Comparison of ENCODE assay signal across 7 mouse cellular contexts in the genomic region with DNA sequence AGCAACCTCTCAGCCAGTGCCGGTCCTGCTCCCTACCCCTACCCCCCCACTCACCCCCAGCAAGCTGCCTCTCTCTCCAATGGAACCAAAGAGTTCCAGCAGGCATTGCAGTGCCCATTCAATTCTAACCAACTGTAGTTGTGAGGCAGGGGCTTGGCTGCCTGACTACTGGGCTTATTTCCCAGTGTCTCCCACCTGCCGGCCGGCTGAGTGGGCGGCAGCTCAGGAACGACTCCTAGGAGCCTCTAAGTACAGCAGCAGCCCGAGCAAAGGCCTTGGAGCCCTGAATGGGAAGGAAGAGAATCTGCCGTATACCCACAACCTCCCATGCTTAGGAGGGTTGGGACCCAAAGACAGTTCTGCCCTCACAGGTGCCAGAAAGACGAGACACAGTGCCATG. TPM values are rescaled to one million over a fixed set of nuclear protein-coding genes. Genes with fewer than 3 reads are reported as not detected.
DNase-seq lines count a peak whose midpoint lies in the region; ATAC-seq and TF ChIP-seq lines count a peak whose summit lies in the region.
"Not testable (repeated sequence)": the region's sequence is repeated elsewhere in the genome, so short reads cannot be mapped to it uniquely, and the experiment has no call there.

No protein-coding gene starts in this region.

- ATAC-seq in forebrain, embryonic 14.5 days; midbrain, embryonic 12.5 days (ENCODE audit: low FRiP score, low read depth); neural tube, embryonic 15.5 days (ENCODE audit: low FRiP score); stomach, embryonic 14.5 days (ENCODE audit: insufficient number of reproducible peaks, insufficient read depth, low FRiP score, low read depth): not testable (repeated sequence)
- ATAC-seq in hindbrain, embryonic 14.5 days (ENCODE audit: low FRiP score) = peak; percentile 15; the same call in 1 of the 2 replicates

- H3K27me3 ChIP-seq in forebrain, embryonic 14.5 days (replicated peaks; ENCODE audit: control insufficient read depth, insufficient read depth, low read length); hindbrain, embryonic 14.5 days (ENCODE audit: control insufficient read depth, insufficient read depth, low read length); midbrain, embryonic 12.5 days; neural tube, embryonic 15.5 days (replicated peaks); stomach, embryonic 14.5 days (ENCODE audit: control insufficient read depth, insufficient read depth, low read length): not testable (repeated sequence)

- not testable (repeated sequence) for H3K4me2 ChIP-seq in forebrain, embryonic 14.5 days (ENCODE audit: low read length); hindbrain, embryonic 14.5 days (replicated peaks); midbrain, embryonic 12.5 days (replicated peaks); neural tube, embryonic 15.5 days; stomach, embryonic 14.5 days (replicated peaks; ENCODE audit: low read depth, low read length)

- WGBS in forebrain, embryonic 14.5 days = 79% methylated on average over 8 of the region's 8 CpGs
- WGBS in hindbrain, embryonic 14.5 days = 85% methylated on average over 8 of the region's 8 CpGs
- WGBS in midbrain, embryonic 12.5 days = 87% methylated on average over 8 of the region's 8 CpGs
- WGBS in neural tube, embryonic 15.5 days = 83% methylated on average over 8 of the region's 8 CpGs
- WGBS in stomach, embryonic 14.5 days = 69% methylated on average over 8 of the region's 8 CpGs

- H3K4me3 ChIP-seq in forebrain, embryonic 14.5 days (ENCODE audit: low read depth, low read length); hindbrain, embryonic 14.5 days (replicated peaks; ENCODE audit: low read length); midbrain, embryonic 12.5 days; neural tube, embryonic 15.5 days (replicated peaks); stomach, embryonic 14.5 days (ENCODE audit: low read depth, low read length): not testable (repeated sequence)
- peak overlapping the region; percentile 26; the same call in 1 of the 2 replicates for H3K4me3 ChIP-seq in layer of hippocampus, adult 2 months

- not testable (repeated sequence) for TF ChIP-seq CTCF in layer of hippocampus, adult 2 months (conservative IDR thresholded peaks at IDR 0.05)

- H3K27ac ChIP-seq in forebrain, embryonic 14.5 days (ENCODE audit: low read depth, low read length) = peak overlapping the region; percentile 68; the same call in 1 of the 2 replicates
- 0 out of 2 replicates have a peak overlapping the region, but pooled peaks have one; percentile 74 for H3K27ac ChIP-seq in hindbrain, embryonic 14.5 days
- peak overlapping the region; percentile 95 for H3K27ac ChIP-seq in layer of hippocampus, adult 2 months
- peak overlapping the region; percentile 56; the same call in 1 of the 2 replicates for H3K27ac ChIP-seq in midbrain, embryonic 12.5 days (replicated peaks)
- peak overlapping the region; percentile 48 for H3K27ac ChIP-seq in neural tube, embryonic 15.5 days (replicated peaks)
- peak overlapping the region; percentile 44; the same call in 1 of the 2 replicates for H3K27ac ChIP-seq in stomach, embryonic 14.5 days (ENCODE audit: low read length)

- DNase-seq in cerebellum, postnatal 10 days = peak; percentile 52 to 60
- DNase-seq in forebrain, embryonic 14.5 days (ENCODE audit: low spot score); hindbrain, embryonic 14.5 days (ENCODE audit: low spot score); layer of hippocampus, adult 2 months (ENCODE audit: low spot score in 2 of 2): not testable (repeated sequence)

- not testable (repeated sequence) for H3K9me3 ChIP-seq in forebrain, embryonic 14.5 days (replicated peaks; ENCODE audit: control insufficient read depth, low read length); hindbrain, embryonic 14.5 days (ENCODE audit: control insufficient read depth, low read length); midbrain, embryonic 12.5 days; neural tube, embryonic 15.5 days (replicated peaks); stomach, embryonic 14.5 days (ENCODE audit: control insufficient read depth, low read depth, low read length)

- H3K9ac ChIP-seq in forebrain, embryonic 14.5 days (ENCODE audit: low read length); hindbrain, embryonic 14.5 days; midbrain, embryonic 12.5 days (replicated peaks); neural tube, embryonic 15.5 days (replicated peaks); stomach, embryonic 14.5 days (replicated peaks; ENCODE audit: low read depth, low read length): not testable (repeated sequence)

- H3K36me3 ChIP-seq in forebrain, embryonic 14.5 days (ENCODE audit: control insufficient read depth, insufficient read depth, low read length); hindbrain, embryonic 14.5 days (replicated peaks; ENCODE audit: control insufficient read depth, insufficient read depth); midbrain, embryonic 12.5 days; neural tube, embryonic 15.5 days; stomach, embryonic 14.5 days (ENCODE audit: control insufficient read depth, insufficient read depth, low read length): not testable (repeated sequence)

- not testable (repeated sequence) for H3K4me1 ChIP-seq in forebrain, embryonic 14.5 days (ENCODE audit: control insufficient read depth, insufficient read depth, low read length); hindbrain, embryonic 14.5 days (replicated peaks; ENCODE audit: control insufficient read depth, insufficient read depth, low read length)
- peaks cover 21% of the 10 kb centered on the region for H3K4me1 ChIP-seq in midbrain, embryonic 12.5 days
- H3K4me1 ChIP-seq in neural tube, embryonic 15.5 days = peaks cover 12% of the 10 kb centered on the region
- H3K4me1 ChIP-seq in stomach, embryonic 14.5 days (ENCODE audit: control insufficient read depth, insufficient read depth, low read length) = peaks cover 14% of the 10 kb centered on the region

RNA-seq across cellular contexts. Expression of gene Pisd, which starts 44.6 kb away (rescaled TPM):
- 97.5 and 104 TPM in 2 replicates for polyA plus RNA-seq in forebrain, embryonic 14.5 days (2014; fragmentation: Nextera tagmentation; extraction: Ambion mirVana)
- polyA plus RNA-seq in hindbrain, embryonic 14.5 days (2014; fragmentation: Nextera tagmentation; extraction: Ambion mirVana) = 93.6 and 94.6 TPM in 2 replicates
- 10 to 100 TPM; 61.7 to 67.0 TPM for total RNA-seq in layer of hippocampus, adult 2 months (2021)
- 74.8 and 77.6 TPM in 2 replicates for polyA plus RNA-seq in midbrain, embryonic 12.5 days (2016; fragmentation: Nextera tagmentation; extraction: Ambion mirVana)
- 86.4 and 92.2 TPM in 2 replicates for polyA plus RNA-seq in neural tube, embryonic 15.5 days (2015; fragmentation: Nextera tagmentation; extraction: Ambion mirVana)
- 78.7 and 81.7 TPM in 2 replicates for polyA plus RNA-seq in stomach, embryonic 14.5 days (2014; fragmentation: Nextera tagmentation; extraction: Ambion mirVana)

Comparison
In these comparisons a context has a peak if more than half of its experiments do, and no peak if none do; other contexts are left out.
1. H3K27ac ChIP-seq: peak in every context shown above with its lines; median percentile 95 in layer of hippocampus, adult 2 months; 74 in hindbrain, embryonic 14.5 days; 68 in forebrain, embryonic 14.5 days; 56 in midbrain, embryonic 12.5 days; 48 in neural tube, embryonic 15.5 days; 44 in stomach, embryonic 14.5 days.